Mouse (Mus musculus): ENCODE measurements around the gene Miox. TPM values are rescaled to one million over a fixed set of nuclear protein-coding genes. Genes with fewer than 3 reads are reported as not detected.

Miox gene
- polyA plus RNA-seq, 1 experiment from 2014 or later = 0.46 TPM

DNA sequence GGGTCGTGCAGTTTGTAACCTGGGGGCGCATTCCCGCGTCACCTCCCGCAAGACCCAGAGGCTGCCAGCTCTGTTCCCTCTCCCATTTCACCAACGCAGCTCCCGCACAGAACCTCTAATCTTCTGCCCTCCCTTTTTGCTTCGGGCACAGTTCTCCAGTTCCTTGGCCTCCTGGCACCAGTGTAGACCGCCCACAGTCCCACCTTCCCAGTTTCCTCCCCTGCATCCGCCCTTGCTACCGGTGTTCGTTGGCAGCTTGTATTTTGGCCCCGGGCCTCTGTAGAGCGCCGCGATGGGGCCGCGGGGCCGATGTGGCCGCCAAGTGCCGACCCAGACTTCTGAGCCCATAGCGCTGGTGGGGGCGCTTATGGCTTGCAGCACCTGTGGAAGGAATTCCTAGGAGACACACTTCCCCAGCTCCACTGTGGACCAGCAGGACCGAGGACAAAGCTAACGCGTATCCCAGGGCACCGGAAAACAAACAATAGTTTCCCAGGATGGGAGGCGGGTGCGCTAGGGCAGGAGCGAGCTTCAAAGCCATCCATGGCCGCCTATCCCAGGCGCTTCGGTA, 44.7 kb downstream of the Miox start, which contains the start of gene Odf3b:
TSS of gene Odf3b (minus strand) at position 452 of the 571 bp plus-strand sequence.
- peaks cover 44% of the 10 kb centered on the region for H3K27me3 ChIP-seq (replicated peaks; ENCODE audit: control insufficient read depth, insufficient read depth, low read length)
- H3K9ac ChIP-seq (ENCODE audit: low read depth, low read length) = peak within 1 kb of the TSS; percentile 39
- peak within 1 kb of the TSS; percentile 78 for H3K4me2 ChIP-seq (ENCODE audit: low read depth, low read length)
- H3K4me1 ChIP-seq (ENCODE audit: control insufficient read depth, insufficient read depth, low read length) = peaks cover 23% of the 10 kb centered on the region
- H3K36me3 ChIP-seq (ENCODE audit: control insufficient read depth, insufficient read depth, low read length) = no peaks in the 10 kb centered on the region
- no peak within 1 kb of the TSS for H3K27ac ChIP-seq (ENCODE audit: low read length)
- peak; percentile 19; the same call in 1 of the 2 replicates for ATAC-seq
- peak within 1 kb of the TSS; percentile 44 for H3K4me3 ChIP-seq (ENCODE audit: low read length)
- no peaks in the 10 kb centered on the region for H3K9me3 ChIP-seq (ENCODE audit: control insufficient read depth, low read length)
- WGBS = under 1% methylated on average over 33 of the region's 33 CpGs

DNA sequence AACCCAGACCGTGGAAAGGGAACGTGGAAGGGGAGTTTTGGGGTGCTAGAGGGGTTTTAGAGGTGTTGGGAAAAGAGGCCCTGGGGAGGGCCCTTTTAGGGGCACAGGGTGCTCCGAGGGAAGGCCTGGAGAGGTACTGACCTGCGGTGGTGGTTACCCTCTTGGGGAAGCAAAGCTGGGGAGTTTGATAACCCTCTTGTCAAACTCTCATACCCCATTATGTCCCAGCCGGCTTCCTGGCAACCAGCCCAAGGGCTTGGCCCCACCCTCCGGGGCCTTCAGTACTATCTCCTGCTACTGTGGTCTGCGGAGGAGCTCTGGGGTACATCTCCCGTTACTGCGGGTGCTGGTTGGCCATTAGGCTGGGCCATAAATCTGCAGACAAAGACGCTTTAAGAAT, 45.2 kb downstream of the Miox start:
- no peak for ATAC-seq
- WGBS = 11% methylated on average over 10 of the region's 10 CpGs
- H3K4me1 ChIP-seq (ENCODE audit: control insufficient read depth, insufficient read depth, low read length) = peaks cover 20% of the 10 kb centered on the region
- peak overlapping the region; percentile 44 for H3K4me3 ChIP-seq (ENCODE audit: low read length)
- H3K36me3 ChIP-seq (ENCODE audit: control insufficient read depth, insufficient read depth, low read length) = no peaks in the 10 kb centered on the region
- H3K9ac ChIP-seq (ENCODE audit: low read depth, low read length) = peak overlapping the region; percentile 39; the same call in 1 of the 2 replicates
- H3K27me3 ChIP-seq (replicated peaks; ENCODE audit: control insufficient read depth, insufficient read depth, low read length) = peaks cover 44% of the 10 kb centered on the region
- no peak overlapping the region for H3K27ac ChIP-seq (ENCODE audit: low read length)
- no peaks in the 10 kb centered on the region for H3K9me3 ChIP-seq (ENCODE audit: control insufficient read depth, low read length)
- H3K4me2 ChIP-seq (ENCODE audit: low read depth, low read length) = peak overlapping the region; percentile 78

- no peaks in the 10 kb centered on the region for H3K36me3 ChIP-seq (ENCODE audit: control insufficient read depth, insufficient read depth, low read length)
- H3K4me2 ChIP-seq (ENCODE audit: low read depth, low read length) = no peak within 1 kb of the TSS
- H3K27me3 ChIP-seq (replicated peaks; ENCODE audit: control insufficient read depth, insufficient read depth, low read length) = peaks cover 9% of the 10 kb centered on the region
- H3K4me1 ChIP-seq (ENCODE audit: control insufficient read depth, insufficient read depth, low read length) = no peaks in the 10 kb centered on the region
- ATAC-seq = no peak
- no peak within 1 kb of the TSS for H3K27ac ChIP-seq (ENCODE audit: low read length)
- no peaks in the 10 kb centered on the region for H3K9me3 ChIP-seq (ENCODE audit: control insufficient read depth, low read length)
- H3K4me3 ChIP-seq (ENCODE audit: low read length) = no peak within 1 kb of the TSS
- H3K9ac ChIP-seq (ENCODE audit: low read depth, low read length) = no peak within 1 kb of the TSS
- WGBS = 89% methylated on average over 7 of the region's 7 CpGs
Measured at GRCm38 (mm10) chr15:89384617-89385016, 50.4 kb downstream of the Miox start, which contains the start of gene Klhdc7b. TSS of gene Klhdc7b (plus strand) at chr15:89384917.

Small RNAs within 50 kb of the gene (microRNA-seq; reads per million reads assigned to microRNA genes)
- gene Mir6959 = not detected

Other genes starting within 250 kb of the Miox start
- gene Selenoo, start 245.3 kb upstream of the Miox start, polyA plus RNA-seq (2015; fragmentation: Nextera tagmentation; extraction: Ambion mirVana) = 13.7 and 15.3 TPM in 2 replicates
- gene Tubgcp6, start 211.3 kb upstream of the Miox start, polyA plus RNA-seq (2015; fragmentation: Nextera tagmentation; extraction: Ambion mirVana) = 8.6 and 9.3 TPM in 2 replicates
- gene Hdac10, start 205.7 kb upstream of the Miox start, polyA plus RNA-seq (2015; fragmentation: Nextera tagmentation; extraction: Ambion mirVana) = 25.3 and 27.6 TPM in 2 replicates
- 2.7 and 3.1 TPM in 2 replicates for gene Mapk12, start 193.7 kb upstream of the Miox start, polyA plus RNA-seq (2015; fragmentation: Nextera tagmentation; extraction: Ambion mirVana)
- gene Mapk11, start 184.8 kb upstream of the Miox start, polyA plus RNA-seq (2015; fragmentation: Nextera tagmentation; extraction: Ambion mirVana) = 4.7 and 5.0 TPM in 2 replicates
- 98.5 and 104 TPM in 2 replicates for gene Plxnb2, start 153.6 kb upstream of the Miox start, polyA plus RNA-seq (2015; fragmentation: Nextera tagmentation; extraction: Ambion mirVana)
- 10.9 and 13.0 TPM in 2 replicates for gene Dennd6b, start 137.9 kb upstream of the Miox start, polyA plus RNA-seq (2015; fragmentation: Nextera tagmentation; extraction: Ambion mirVana)
- gene Ppp6r2, start 122.8 kb upstream of the Miox start, polyA plus RNA-seq (2015; fragmentation: Nextera tagmentation; extraction: Ambion mirVana) = 18.0 and 20.1 TPM in 2 replicates
- 32.0 and 33.4 TPM in 2 replicates for gene Sbf1, start 19.1 kb upstream of the Miox start, polyA plus RNA-seq (2015; fragmentation: Nextera tagmentation; extraction: Ambion mirVana)
- gene Adm2, start 11.7 kb upstream of the Miox start, polyA plus RNA-seq (2015; fragmentation: Nextera tagmentation; extraction: Ambion mirVana) = 1.5 and 2.0 TPM in 2 replicates
- 55.8 and 56.3 TPM in 2 replicates for gene Lmf2, start 21.3 kb downstream of the Miox start, polyA plus RNA-seq (2015; fragmentation: Nextera tagmentation; extraction: Ambion mirVana)
- gene Ncaph2, start 21.3 kb downstream of the Miox start, polyA plus RNA-seq (2015; fragmentation: Nextera tagmentation; extraction: Ambion mirVana) = 123 and 128 TPM in 2 replicates
- gene Sco2, start 39.4 kb downstream of the Miox start, polyA plus RNA-seq (2015; fragmentation: Nextera tagmentation; extraction: Ambion mirVana) = 15.9 and 19.1 TPM in 2 replicates
- 1.3 and 2.2 TPM in 2 replicates for gene Tymp, start 42.6 kb downstream of the Miox start, polyA plus RNA-seq (2015; fragmentation: Nextera tagmentation; extraction: Ambion mirVana)
- 0.70 and 0.80 TPM in 2 replicates for gene Odf3b, start 44.9 kb downstream of the Miox start, polyA plus RNA-seq (2015; fragmentation: Nextera tagmentation; extraction: Ambion mirVana)
- not detected in 2 replicates for gene Klhdc7b, start 50.5 kb downstream of the Miox start, polyA plus RNA-seq (2015; fragmentation: Nextera tagmentation; extraction: Ambion mirVana)
- 0.92 and 1.1 TPM in 2 replicates for gene Syce3, start 76.1 kb downstream of the Miox start, polyA plus RNA-seq (2015; fragmentation: Nextera tagmentation; extraction: Ambion mirVana)
- gene Cpt1b, start 91.5 kb downstream of the Miox start, polyA plus RNA-seq (2015; fragmentation: Nextera tagmentation; extraction: Ambion mirVana) = 0.49 and 0.72 TPM in 2 replicates
- 2.6 and 3.2 TPM in 2 replicates for gene C730034F03Rik, start 95.2 kb downstream of the Miox start, polyA plus RNA-seq (2015; fragmentation: Nextera tagmentation; extraction: Ambion mirVana)
- gene Gm44502, start 95.3 kb downstream of the Miox start, polyA plus RNA-seq (2015; fragmentation: Nextera tagmentation; extraction: Ambion mirVana) = not detected in 2 replicates
- 63.7 and 67.0 TPM in 2 replicates for gene Chkb, start 95.5 kb downstream of the Miox start, polyA plus RNA-seq (2015; fragmentation: Nextera tagmentation; extraction: Ambion mirVana)
- 3.4 and 3.6 TPM in 2 replicates for gene Mapk8ip2, start 119.5 kb downstream of the Miox start, polyA plus RNA-seq (2015; fragmentation: Nextera tagmentation; extraction: Ambion mirVana)
- 29.5 and 36.4 TPM in 2 replicates for gene Arsa, start 143.0 kb downstream of the Miox start, polyA plus RNA-seq (2015; fragmentation: Nextera tagmentation; extraction: Ambion mirVana)
- gene Shank3, start 165.2 kb downstream of the Miox start, polyA plus RNA-seq (2015; fragmentation: Nextera tagmentation; extraction: Ambion mirVana) = 0.70 and 0.80 TPM in 2 replicates
- 0.11 and 0.13 TPM in 2 replicates for gene Acr, start 233.9 kb downstream of the Miox start, polyA plus RNA-seq (2015; fragmentation: Nextera tagmentation; extraction: Ambion mirVana)

Data from intestine, embryonic 16.5 days (tissue).